Mouse (Mus musculus) CH12.LX (cell line): ENCODE results near the gene Slc26a1. TPM values are rescaled to one million over a fixed set of nuclear protein-coding genes. Genes with fewer than 3 reads are reported as not detected.

Experiments used
- DNase-seq: peaks from one replicate; pipeline ENCODE4 v3.0.0-alpha.2; 2013; ENCODE audit errors: extremely low read depth
- H3K27ac ChIP-seq: 2 replicates; pipeline ENCODE4 v1.5.1; 2012; ENCODE audit warnings: low read depth, mild to moderate bottlenecking, control low read depth, moderate library complexity; ENCODE audit not compliant: insufficient read depth
- H3K27me3 ChIP-seq: replicated peaks from 2 replicates; pipeline ENCODE3; 2012; ENCODE audit warnings: inconsistent platforms
- H3K36me3 ChIP-seq, 2 experiments: replicated peaks in 1 of 2; 2 replicates each; pipeline versions ENCODE3 to v1.6.1; 2012; ENCODE audit warnings: inconsistent platforms in 1 of 2, low read length in 1 of 2, mild to moderate bottlenecking in 1 of 2, mixed read lengths in 1 of 2, moderate library complexity in 1 of 2; ENCODE audit not compliant: control insufficient read depth in 1 of 2, insufficient read depth in 1 of 2
- H3K4me1 ChIP-seq, 2 experiments: 2 replicates each; pipeline ENCODE4 v1.6.1; 2012; ENCODE audit warnings: inconsistent platforms in 1 of 2, moderate library complexity in 1 of 2; ENCODE audit not compliant: insufficient read depth in 2 of 2, control insufficient read depth in 1 of 2
- H3K4me2 ChIP-seq: 2 replicates; pipeline ENCODE4 v1.6.1; 2012; ENCODE audit warnings: low read depth, mild to moderate bottlenecking, control low read depth; ENCODE audit not compliant: poor library complexity, insufficient read depth, severe bottlenecking
- H3K4me3 ChIP-seq, 3 experiments: fragments of 150-350 bp in 1 of 3; sonication (generic) in 1 of 3; replicated peaks in 1 of 3; 2 replicates each; pipeline versions ENCODE3 to v1.5.1; 2011 to 2012; ENCODE audit warnings: low read depth in 2 of 3, low read length in 2 of 3, mild to moderate bottlenecking in 2 of 3, moderate library complexity in 2 of 3, control low read depth in 1 of 3, improper control_type of control experiment in 1 of 3, inconsistent platforms in 1 of 3, mixed read lengths in 1 of 3; ENCODE audit not compliant: poor library complexity in 1 of 3
- H3K79me2 ChIP-seq: replicated peaks from 2 replicates; pipeline ENCODE4 v1.6.1; 2012; ENCODE audit warnings: mild to moderate bottlenecking, moderate library complexity; ENCODE audit not compliant: control insufficient read depth, poor library complexity, insufficient read depth, severe bottlenecking; ENCODE audit errors: extremely low read depth
- H3K9ac ChIP-seq: 2 replicates; pipeline ENCODE4 v1.6.1; 2012; ENCODE audit warnings: low read depth, mild to moderate bottlenecking, control low read depth, moderate library complexity; ENCODE audit not compliant: insufficient read depth
- H3K9me3 ChIP-seq: replicated peaks from 2 replicates; pipeline ENCODE3; 2012; ENCODE audit warnings: low read length, inconsistent platforms, mixed read lengths
- CTCF ChIP-seq, 2 experiments: IDR thresholded peaks in 1 of 2; conservative IDR thresholded peaks in 1 of 2; 2 replicates each; pipeline ENCODE4 v1.5.1; 2011 to 2012; ENCODE audit warnings: low read depth in 2 of 2, low read length in 2 of 2, improper control_type of control experiment in 1 of 2, inconsistent platforms in 1 of 2, mild to moderate bottlenecking in 1 of 2, moderate library complexity in 1 of 2
- E2F4 ChIP-seq: IDR thresholded peaks from 2 replicates; pipeline ENCODE4 v1.6.1; 2011; ENCODE audit warnings: low read depth, low read length, improper control_type of control experiment; ENCODE audit not compliant: insufficient replicate concordance
- ELF1 ChIP-seq: IDR thresholded peaks from 2 replicates; pipeline ENCODE4 v1.6.1; 2014; ENCODE audit warnings: low read depth, mild to moderate bottlenecking, inconsistent platforms, low read length, improper control_type of control experiment
- GABPA ChIP-seq: IDR thresholded peaks from 2 replicates; pipeline ENCODE4 v1.6.1; 2012; ENCODE audit warnings: low read depth, low read length, improper control_type of control experiment, inconsistent platforms; ENCODE audit not compliant: insufficient replicate concordance
- IRF4 ChIP-seq: IDR thresholded peaks from 2 replicates; pipeline ENCODE4 v1.6.1; 2014; ENCODE audit warnings: low read depth, mild to moderate bottlenecking, inconsistent platforms, low read length, improper control_type of control experiment
- JUN ChIP-seq: IDR thresholded peaks from 2 replicates; pipeline ENCODE4 v1.6.1; 2011; ENCODE audit warnings: low read depth, mild to moderate bottlenecking, low read length, improper control_type of control experiment, moderate library complexity; ENCODE audit not compliant: insufficient read depth
- JUND ChIP-seq: conservative IDR thresholded peaks from 2 replicates; pipeline ENCODE4 v1.6.1; 2011; ENCODE audit warnings: low read depth, low read length, improper control_type of control experiment
- KAT2A ChIP-seq: IDR thresholded peaks from 2 replicates; pipeline ENCODE4 v1.6.1; 2012; ENCODE audit warnings: low read length, improper control_type of control experiment, inconsistent platforms; ENCODE audit not compliant: insufficient replicate concordance
- MEF2A ChIP-seq: IDR thresholded peaks from 2 replicates; pipeline ENCODE4 v1.6.1; 2014; ENCODE audit warnings: low read depth, mild to moderate bottlenecking, inconsistent platforms, low read length, improper control_type of control experiment, borderline replicate concordance
- MXI1 ChIP-seq: IDR thresholded peaks from 2 replicates; pipeline ENCODE4 v1.6.1; 2011; ENCODE audit warnings: mild to moderate bottlenecking, low read depth, low read length, improper control_type of control experiment
- POLR2A ChIP-seq: IDR thresholded peaks from 2 replicates; pipeline ENCODE4 v1.6.1; 2011; ENCODE audit warnings: low read depth, mild to moderate bottlenecking, improper control_type of control experiment, low read length
- RAD21 ChIP-seq: IDR thresholded peaks from 2 replicates; pipeline ENCODE4 v1.6.1; 2011; ENCODE audit warnings: low read depth, mild to moderate bottlenecking, low read length, improper control_type of control experiment, moderate library complexity
- USF1 ChIP-seq: IDR thresholded peaks from 2 replicates; pipeline ENCODE4 v1.6.1; 2014; ENCODE audit warnings: low read depth, mild to moderate bottlenecking, inconsistent platforms, low read length, improper control_type of control experiment
- USF2 ChIP-seq: conservative IDR thresholded peaks from 2 replicates; pipeline ENCODE4 v1.6.1; 2011; ENCODE audit warnings: low read depth, low read length, improper control_type of control experiment
- ZC3H11A ChIP-seq: IDR thresholded peaks from 2 replicates; pipeline ENCODE4 v1.6.1; 2012; ENCODE audit warnings: low read depth, mild to moderate bottlenecking, inconsistent platforms, low read length, improper control_type of control experiment
- dilution Hi-C: fragments of 300-500 bp; cut with MboI; formaldehyde crosslinking; loops from 2 replicates; pipeline ENCODE4 v1.14.3; 2020; ENCODE audit warnings: low sequenced_read_pairs; ENCODE audit not compliant: extremely low pct_unique_long_range_greater_than_20kb, extremely low pct_ligation_motif_present
- in situ Hi-C: fragments of 300-500 bp; cut with MboI; formaldehyde crosslinking; loops from 3 replicates; pipeline ENCODE4 v1.14.3; 2019; ENCODE audit warnings: low sequenced_read_pairs, low pct_ligation_motif_present, low pct_unique_long_range_greater_than_20kb, mixed read lengths
- polyA plus RNA-seq: library from polyadenylated mRNA; unstranded; fragments of >175 nt; gene quantifications from 2 replicates; pipeline ENCODE4 v1.2.1, GENCODE M21; 2012; ENCODE audit warnings: low read depth; ENCODE audit not compliant: insufficient read length
- total RNA-seq, 2 experiments: library from RNA; depleted of rRNA; stranded (reverse); fragments of 300-350 nt in 1 of 2; fragments of >200 nt in 1 of 2; gene quantifications; 2 replicates each; pipeline ENCODE4 v1.2.3; 2012 to 2014

Slc26a1 gene
- total and polyA plus RNA-seq, 3 experiments, result 0.07 to 0.08 TPM; not detected in 1

- in situ Hi-C loops (no loop called here), dilution Hi-C loops (no loop called here)
- Histone ChIP-seq H3K36me3 (no peaks in the 10 kb centered on the region), H3K4me1 (peaks cover 3 to 5% of the 10 kb centered on the region in 2 experiments; a peak in 2 of 4 replicates), H3K9ac (no peak overlapping the region), H3K4me3 (no peak overlapping the region), H3K4me2 (no peak overlapping the region), H3K27ac (no peak overlapping the region), H3K79me2 (no peaks in the 10 kb centered on the region), H3K27me3 (peaks cover 73% of the 10 kb centered on the region), H3K9me3 (peaks cover 7% of the 10 kb centered on the region)
- no peak for DNase-seq
- no peak for TF ChIP-seq MXI1
- TF ChIP-seq JUND, result no peak
- no peak for TF ChIP-seq JUN
- TF ChIP-seq GABPA, result no peak
- TF ChIP-seq ELF1, result no peak
- no peak for TF ChIP-seq USF2
- TF ChIP-seq ZC3H11A, result no peak
- TF ChIP-seq RAD21, result no peak
- TF ChIP-seq IRF4, result no peak
- no peak for TF ChIP-seq E2F4
- no peak for TF ChIP-seq MEF2A
Observed at GRCm38 (mm10) chr5:108696542-108696941, 21.2 kb upstream of the Slc26a1 start.

GRCm38 (mm10) chr5:108695861-108696260, 20.5 kb upstream of the Slc26a1 start:
- Histone ChIP-seq H3K36me3 (no peaks in the 10 kb centered on the region), H3K9me3 (peaks cover 7% of the 10 kb centered on the region), H3K9ac (no peak overlapping the region), H3K4me3 (no peak overlapping the region), H3K27me3 (peaks cover 66% of the 10 kb centered on the region), H3K79me2 (no peaks in the 10 kb centered on the region), H3K4me1 (peaks cover 3 to 5% of the 10 kb centered on the region in 2 experiments; a peak in 2 of 4 replicates), H3K4me2 (no peak overlapping the region), H3K27ac (no peak overlapping the region)
- DNase-seq, result no peak
- in situ Hi-C loops, result no loop called here
- dilution Hi-C loops, result no loop called here
- TF ChIP-seq KAT2A, result no peak
- TF ChIP-seq ZC3H11A, result no peak
- TF ChIP-seq POLR2A, result no peak
- no peak for TF ChIP-seq MXI1
- TF ChIP-seq USF2, result no peak
- no peak for TF ChIP-seq USF1
- TF ChIP-seq E2F4, result no peak
- TF ChIP-seq IRF4, result no peak
- no peak for TF ChIP-seq CTCF (conservative IDR thresholded peaks at IDR 0.05 in 1 of 2, IDR thresholded peaks at IDR 0.05 in 1 of 2; ENCODE audit: low read depth in 2 of 2, low read length in 2 of 2)
